Mouse (Mus musculus): ENCODE data around the gene Gapt. TPM values are rescaled to one million over a fixed set of nuclear protein-coding genes. Genes with fewer than 3 reads are reported as not detected.
A peak's percentile ranks its signal among the peaks of the same experiment; 100 is the strongest.
"Not testable (repeated sequence)": the region's sequence is repeated elsewhere in the genome, so short reads cannot be mapped to it uniquely, and the experiment has no call there.

The Gapt gene
- polyA plus RNA-seq, 1 experiment from 2014 or later: 0.15 TPM

- H3K9ac ChIP-seq (ENCODE audit: low read length); H3K4me1 ChIP-seq (ENCODE audit: control insufficient read depth, insufficient read depth, low read length); H3K27me3 ChIP-seq (ENCODE audit: control insufficient read depth, insufficient read depth, low read length); H3K36me3 ChIP-seq (ENCODE audit: control insufficient read depth, insufficient read depth, low read length); DNase-seq (ENCODE audit: low spot score); H3K4me2 ChIP-seq (ENCODE audit: low read depth); H3K4me3 ChIP-seq (ENCODE audit: low read depth, low read length); H3K27ac ChIP-seq (ENCODE audit: low read depth, low read length); H3K9me3 ChIP-seq (ENCODE audit: control insufficient read depth, low read length): not testable (repeated sequence)
- peak; percentile 63 for ATAC-seq (ENCODE audit: insufficient read depth, low FRiP score, low TSS enrichment)
- WGBS: 58% methylated on average over 6 of the region's 6 CpGs
These were observed 11.6 kb upstream of the Gapt start for GRCm38 (mm10) chr13:110368556-110369040.

DNA sequence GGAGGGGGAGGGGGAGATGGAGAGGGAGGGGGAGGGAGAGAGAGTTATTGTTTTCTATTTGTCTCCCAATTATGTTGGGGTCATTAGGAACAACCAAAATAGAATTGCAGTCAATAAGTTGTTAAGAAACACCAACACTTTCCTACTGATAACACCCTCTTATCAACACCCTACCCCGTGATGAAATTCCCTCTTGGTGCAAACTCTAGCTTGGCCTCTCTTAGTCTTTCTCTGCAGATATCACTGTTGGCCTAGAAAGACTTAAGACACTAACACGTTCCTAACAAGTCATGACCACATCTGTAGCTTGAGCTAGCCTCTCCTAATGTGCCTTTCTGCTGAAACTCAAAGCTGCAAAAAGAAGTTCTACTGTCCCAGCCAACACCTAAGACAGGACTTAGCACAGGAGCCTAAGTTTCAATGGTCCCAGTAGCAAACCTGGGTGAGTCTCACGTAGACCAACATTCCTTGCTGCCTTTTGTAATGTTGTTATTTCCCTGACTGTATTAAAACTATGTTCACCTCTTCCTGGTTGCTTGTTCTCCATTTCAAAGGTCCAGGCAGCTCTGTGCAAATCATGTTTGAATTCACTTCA lies 11.1 kb upstream of the Gapt start:
- Histone ChIP-seq H3K4me2 (ENCODE audit: low read depth) (no peak overlapping the region), H3K36me3 (ENCODE audit: control insufficient read depth, insufficient read depth, low read length) (no peaks in the 10 kb centered on the region), H3K27me3 (ENCODE audit: control insufficient read depth, insufficient read depth, low read length) (no peaks in the 10 kb centered on the region), H3K9ac (ENCODE audit: low read length) (no peak overlapping the region), H3K4me3 (ENCODE audit: low read depth, low read length) (no peak overlapping the region), H3K27ac (ENCODE audit: low read depth, low read length) (no peak overlapping the region), H3K4me1 (ENCODE audit: control insufficient read depth, insufficient read depth, low read length) (no peaks in the 10 kb centered on the region), H3K9me3 (ENCODE audit: control insufficient read depth, low read length) (no peaks in the 10 kb centered on the region)
- WGBS: 93% methylated on average over 3 of the region's 3 CpGs
- DNase-seq (ENCODE audit: low spot score) (no peak), ATAC-seq (ENCODE audit: insufficient read depth, low FRiP score, low TSS enrichment) (no peak)

- ATAC-seq (ENCODE audit: insufficient read depth, low FRiP score, low TSS enrichment): no peak
- WGBS: 85% methylated on average over 3 of the region's 3 CpGs
These were observed 9.5 kb upstream of the Gapt start for GRCm38 (mm10) chr13:110366477-110366876.

DNA sequence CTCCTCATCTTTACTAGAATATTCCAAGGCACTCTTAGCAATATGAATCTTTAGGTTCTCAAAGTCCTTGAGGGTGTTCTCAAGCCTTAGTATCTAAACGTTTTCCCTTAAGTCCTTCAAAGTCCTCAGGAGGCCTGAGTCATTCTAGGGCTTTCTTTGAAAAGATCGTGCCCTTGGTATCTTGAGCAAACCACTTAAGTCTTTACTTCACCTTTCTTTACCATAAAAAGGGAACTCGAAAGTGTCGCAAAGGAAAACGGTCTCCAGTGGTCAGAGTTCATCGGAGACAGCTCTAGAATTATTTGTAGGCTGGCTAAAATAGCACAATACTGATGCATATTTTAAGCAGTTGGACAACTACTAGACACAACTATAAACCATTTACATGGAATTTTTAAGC lies 6.7 kb upstream of the Gapt start:
- Histone ChIP-seq H3K36me3 (ENCODE audit: control insufficient read depth, insufficient read depth, low read length) (no peaks in the 10 kb centered on the region), H3K27ac (ENCODE audit: low read depth, low read length) (no peak overlapping the region), H3K9ac (ENCODE audit: low read length) (no peak overlapping the region), H3K4me2 (ENCODE audit: low read depth) (no peak overlapping the region), H3K27me3 (ENCODE audit: control insufficient read depth, insufficient read depth, low read length) (no peaks in the 10 kb centered on the region), H3K4me3 (ENCODE audit: low read depth, low read length) (no peak overlapping the region), H3K4me1 (ENCODE audit: control insufficient read depth, insufficient read depth, low read length) (no peaks in the 10 kb centered on the region), H3K9me3 (ENCODE audit: control insufficient read depth, low read length) (no peaks in the 10 kb centered on the region)
- 84% methylated on average over 6 of the region's 6 CpGs for WGBS
- DNase-seq (ENCODE audit: low spot score) (no peak), ATAC-seq (ENCODE audit: insufficient read depth, low FRiP score, low TSS enrichment) (no peak)

More at GRCm38 (mm10) chr13:110366477-110366876, 9.5 kb upstream of the Gapt start:
- H3K4me3 ChIP-seq (ENCODE audit: low read depth, low read length): no peak overlapping the region
- H3K36me3 ChIP-seq (ENCODE audit: control insufficient read depth, insufficient read depth, low read length): no peaks in the 10 kb centered on the region
- H3K27me3 ChIP-seq (ENCODE audit: control insufficient read depth, insufficient read depth, low read length): no peaks in the 10 kb centered on the region
- DNase-seq (ENCODE audit: low spot score): no peak
- no peak overlapping the region for H3K27ac ChIP-seq (ENCODE audit: low read depth, low read length)
- H3K9me3 ChIP-seq (ENCODE audit: control insufficient read depth, low read length): no peaks in the 10 kb centered on the region
- H3K4me1 ChIP-seq (ENCODE audit: control insufficient read depth, insufficient read depth, low read length): no peaks in the 10 kb centered on the region
- no peak overlapping the region for H3K9ac ChIP-seq (ENCODE audit: low read length)
- no peak overlapping the region for H3K4me2 ChIP-seq (ENCODE audit: low read depth)

- H3K9ac ChIP-seq (ENCODE audit: low read length): no peak overlapping the region
- H3K9me3 ChIP-seq (ENCODE audit: control insufficient read depth, low read length): no peaks in the 10 kb centered on the region
- no peak overlapping the region for H3K4me2 ChIP-seq (ENCODE audit: low read depth)
- H3K27me3 ChIP-seq (ENCODE audit: control insufficient read depth, insufficient read depth, low read length): no peaks in the 10 kb centered on the region
- DNase-seq (ENCODE audit: low spot score) (no peak), ATAC-seq (ENCODE audit: insufficient read depth, low FRiP score, low TSS enrichment) (no peak)
- no peaks in the 10 kb centered on the region for H3K4me1 ChIP-seq (ENCODE audit: control insufficient read depth, insufficient read depth, low read length)
- no peak overlapping the region for H3K4me3 ChIP-seq (ENCODE audit: low read depth, low read length)
- 84% methylated on average over 6 of the region's 6 CpGs for WGBS
- no peak overlapping the region for H3K27ac ChIP-seq (ENCODE audit: low read depth, low read length)
- H3K36me3 ChIP-seq (ENCODE audit: control insufficient read depth, insufficient read depth, low read length): no peaks in the 10 kb centered on the region
These were observed 5.9 kb downstream of the Gapt start for GRCm38 (mm10) chr13:110351051-110351450.

DNA sequence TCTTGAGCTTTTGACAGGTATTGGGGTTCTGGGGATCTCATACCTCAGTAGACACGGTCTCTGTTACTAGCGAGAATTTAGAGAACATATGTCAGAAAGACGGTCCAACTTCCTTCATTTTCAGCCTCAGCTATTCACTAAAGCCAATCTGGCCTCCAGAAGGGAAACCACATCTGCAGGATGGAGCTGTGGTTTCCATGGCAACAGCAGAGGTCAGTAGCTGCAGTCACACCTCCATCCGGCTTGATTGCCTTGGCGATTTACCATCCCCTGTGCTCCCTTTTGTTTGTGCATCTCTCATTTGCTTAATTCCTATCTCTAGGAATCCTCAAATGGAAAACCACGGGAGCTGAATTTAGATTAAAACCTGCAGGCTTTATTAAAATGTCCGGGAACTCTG lies 10.3 kb downstream of the Gapt start:
- no peaks in the 10 kb centered on the region for H3K9me3 ChIP-seq (ENCODE audit: control insufficient read depth, low read length)
- no peak overlapping the region for H3K4me3 ChIP-seq (ENCODE audit: low read depth, low read length)
- no peaks in the 10 kb centered on the region for H3K4me1 ChIP-seq (ENCODE audit: control insufficient read depth, insufficient read depth, low read length)
- H3K27me3 ChIP-seq (ENCODE audit: control insufficient read depth, insufficient read depth, low read length): no peaks in the 10 kb centered on the region
- WGBS: 40% methylated on average over 7 of the region's 7 CpGs
- DNase-seq (ENCODE audit: low spot score) (peak; percentile 51), ATAC-seq (ENCODE audit: insufficient read depth, low FRiP score, low TSS enrichment) (no peak)
- no peak overlapping the region for H3K9ac ChIP-seq (ENCODE audit: low read length)
- H3K4me2 ChIP-seq (ENCODE audit: low read depth): no peak overlapping the region
- no peaks in the 10 kb centered on the region for H3K36me3 ChIP-seq (ENCODE audit: control insufficient read depth, insufficient read depth, low read length)
- H3K27ac ChIP-seq (ENCODE audit: low read depth, low read length): no peak overlapping the region

- no peaks in the 10 kb centered on the region for H3K36me3 ChIP-seq (ENCODE audit: control insufficient read depth, insufficient read depth, low read length)
- ATAC-seq (ENCODE audit: insufficient read depth, low FRiP score, low TSS enrichment): no peak
These were observed 14.4 kb downstream of the Gapt start for GRCm38 (mm10) chr13:110342602-110343001.

GRCm38 (mm10) chr13:110332958-110333597 lies 23.9 kb downstream of the Gapt start:
- WGBS: 93% methylated on average over 14 of the region's 14 CpGs
- H3K4me3 ChIP-seq (ENCODE audit: low read depth, low read length): no peak overlapping the region
- ATAC-seq (ENCODE audit: insufficient read depth, low FRiP score, low TSS enrichment) (no peak), DNase-seq (ENCODE audit: low spot score) (no peak)
- H3K9me3 ChIP-seq (ENCODE audit: control insufficient read depth, low read length): no peaks in the 10 kb centered on the region
- no peaks in the 10 kb centered on the region for H3K27me3 ChIP-seq (ENCODE audit: control insufficient read depth, insufficient read depth, low read length)
- H3K4me1 ChIP-seq (ENCODE audit: control insufficient read depth, insufficient read depth, low read length): no peaks in the 10 kb centered on the region
- H3K9ac ChIP-seq (ENCODE audit: low read length): no peak overlapping the region
- H3K27ac ChIP-seq (ENCODE audit: low read depth, low read length): no peak overlapping the region
- H3K36me3 ChIP-seq (ENCODE audit: control insufficient read depth, insufficient read depth, low read length): no peaks in the 10 kb centered on the region
- no peak overlapping the region for H3K4me2 ChIP-seq (ENCODE audit: low read depth)

More at GRCm38 (mm10) chr13:110342602-110343001, 14.4 kb downstream of the Gapt start:
- no peak for DNase-seq (ENCODE audit: low spot score)
- H3K27ac ChIP-seq (ENCODE audit: low read depth, low read length): no peak overlapping the region
- no peaks in the 10 kb centered on the region for H3K4me1 ChIP-seq (ENCODE audit: control insufficient read depth, insufficient read depth, low read length)
- H3K9ac ChIP-seq (ENCODE audit: low read length): no peak overlapping the region
- no peaks in the 10 kb centered on the region for H3K27me3 ChIP-seq (ENCODE audit: control insufficient read depth, insufficient read depth, low read length)
- H3K4me2 ChIP-seq (ENCODE audit: low read depth): no peak overlapping the region
- H3K9me3 ChIP-seq (ENCODE audit: control insufficient read depth, low read length): no peaks in the 10 kb centered on the region
- 68% methylated on average over 6 of the region's 6 CpGs for WGBS
- H3K4me3 ChIP-seq (ENCODE audit: low read depth, low read length): no peak overlapping the region

DNA sequence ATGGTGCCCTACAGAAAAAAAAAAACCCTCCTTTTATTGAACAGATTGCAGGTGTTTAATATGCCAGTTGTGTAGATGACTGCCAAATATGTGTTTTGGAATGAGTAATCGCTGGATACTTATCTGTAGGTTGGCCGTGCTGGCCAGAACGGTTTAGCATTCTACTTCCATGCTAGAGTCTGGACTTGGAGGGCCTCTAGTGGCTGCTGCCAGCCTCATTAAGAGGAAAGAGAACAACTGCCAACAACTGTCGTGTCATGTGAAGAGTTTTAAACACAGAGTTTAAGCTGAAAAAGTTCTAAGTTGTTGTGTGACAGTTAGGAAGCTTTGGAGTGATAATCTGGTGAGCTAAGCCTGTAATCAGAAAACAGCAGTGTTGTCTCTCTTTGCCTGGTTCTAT lies 38.3 kb downstream of the Gapt start:
- ATAC-seq (ENCODE audit: insufficient read depth, low FRiP score, low TSS enrichment): no peak
- Histone ChIP-seq H3K27me3 (ENCODE audit: control insufficient read depth, insufficient read depth, low read length) (no peaks in the 10 kb centered on the region), H3K4me1 (ENCODE audit: control insufficient read depth, insufficient read depth, low read length) (no peaks in the 10 kb centered on the region), H3K4me3 (ENCODE audit: low read depth, low read length) (no peak overlapping the region), H3K9ac (ENCODE audit: low read length) (no peak overlapping the region), H3K9me3 (ENCODE audit: control insufficient read depth, low read length) (no peaks in the 10 kb centered on the region), H3K27ac (ENCODE audit: low read depth, low read length) (no peak overlapping the region), H3K4me2 (ENCODE audit: low read depth) (no peak overlapping the region), H3K36me3 (ENCODE audit: control insufficient read depth, insufficient read depth, low read length) (no peaks in the 10 kb centered on the region)
- WGBS: 75% methylated on average over 4 of the region's 4 CpGs
- no peak for DNase-seq (ENCODE audit: low spot score)
